Mouse (Mus musculus) forebrain, embryonic 16.5 days (tissue): ENCODE measurements around the gene Cdc7. TPM values are rescaled to one million over a fixed set of nuclear protein-coding genes. Genes with fewer than 3 reads are reported as not detected.

Experiments
- ATAC-seq: fragments of 200-750 bp; cut with Nextera tagmentation; 2 replicates; pipeline ENCODE4 v1.8.0; 2017; ENCODE audit warnings: mild to moderate bottlenecking, moderate library complexity
- H3K27ac ChIP-seq: fragments of 300-500 bp; sonication (generic); 2 replicates; pipeline ENCODE4 v1.5.1; 2014; ENCODE audit warnings: low read length, control low read depth
- H3K27me3 ChIP-seq: fragments of 300-500 bp; sonication (generic); replicated peaks from 2 replicates; pipeline ENCODE4 v1.6.1; 2014; ENCODE audit warnings: low read length; ENCODE audit not compliant: control insufficient read depth, insufficient read depth
- H3K36me3 ChIP-seq: fragments of 300-500 bp; sonication (generic); 2 replicates; pipeline ENCODE4 v1.6.1; 2014; ENCODE audit not compliant: control insufficient read depth, insufficient read depth
- H3K4me1 ChIP-seq: fragments of 300-500 bp; sonication (generic); replicated peaks from 2 replicates; pipeline ENCODE4 v1.6.1; 2014; ENCODE audit warnings: low read length; ENCODE audit not compliant: control insufficient read depth, insufficient read depth
- H3K4me2 ChIP-seq: fragments of 300-500 bp; sonication (generic); 2 replicates; pipeline ENCODE4 v1.6.1; 2014; ENCODE audit warnings: mild to moderate bottlenecking, low read length, control low read depth
- H3K4me3 ChIP-seq: fragments of 300-500 bp; sonication (generic); replicated peaks from 2 replicates; pipeline ENCODE4 v1.5.1; 2014; ENCODE audit warnings: mild to moderate bottlenecking, low read length, control low read depth
- H3K9ac ChIP-seq: fragments of 300-500 bp; sonication (generic); replicated peaks from 2 replicates; pipeline ENCODE4 v1.6.1; 2014; ENCODE audit warnings: low read depth, low read length, control low read depth
- H3K9me3 ChIP-seq: fragments of 300-500 bp; sonication (generic); 2 replicates; pipeline ENCODE4 v1.6.1; 2016; ENCODE audit warnings: low read length; ENCODE audit not compliant: control insufficient read depth
- WGBS: fragments of 180-500 bp; shearing (Covaris S2); extraction: QIAGEN DNeasy Blood & Tissue Kit; methylation state at CpG from one replicate; pipeline ENCODE4 v1.1.7; 2014; 5-methylcytosine and 5-hydroxymethylcytosine counted together
- polyA plus RNA-seq: library from polyadenylated mRNA; unstranded; fragments of >200 nt; fragmentation: Nextera tagmentation; extraction: Ambion mirVana; gene quantifications from 2 replicates; pipeline ENCODE4 v1.2.1, GENCODE M21; 2015

Cdc7 gene
- polyA plus RNA-seq, 1 experiment from 2014 or later = 50.5 TPM

GRCm38 (mm10) chr5:107009721-107010120, 45.6 kb downstream of the Cdc7 start:
- H3K27ac ChIP-seq = no peak overlapping the region
- WGBS = 97% methylated on average over 3 of the region's 3 CpGs
- no peak overlapping the region for H3K4me3 ChIP-seq
- H3K4me1 ChIP-seq = no peaks in the 10 kb centered on the region
- no peak overlapping the region for H3K9ac ChIP-seq
- ATAC-seq = no peak
- no peak overlapping the region for H3K4me2 ChIP-seq
- peaks cover 3% of the 10 kb centered on the region; the same call in 1 of the 2 replicates for H3K9me3 ChIP-seq
- H3K27me3 ChIP-seq = no peaks in the 10 kb centered on the region
- no peaks in the 10 kb centered on the region for H3K36me3 ChIP-seq

- 84% methylated on average over 3 of the region's 3 CpGs for WGBS
- H3K4me2 ChIP-seq = no peak overlapping the region
- H3K9me3 ChIP-seq = peaks cover 3% of the 10 kb centered on the region; the same call in 1 of the 2 replicates
- no peak overlapping the region for H3K4me3 ChIP-seq
- no peak overlapping the region for H3K9ac ChIP-seq
- no peak for ATAC-seq
- no peaks in the 10 kb centered on the region for H3K27me3 ChIP-seq
- no peak overlapping the region for H3K27ac ChIP-seq
- no peaks in the 10 kb centered on the region for H3K36me3 ChIP-seq
- no peaks in the 10 kb centered on the region for H3K4me1 ChIP-seq
Observed at GRCm38 (mm10) chr5:107010300-107010699, 46.2 kb downstream of the Cdc7 start.

- Histone ChIP-seq H3K4me1 (no peaks in the 10 kb centered on the region), H3K27me3 (no peaks in the 10 kb centered on the region), H3K9me3 (no peaks in the 10 kb centered on the region), H3K36me3 (no peaks in the 10 kb centered on the region), H3K4me2 (no peak overlapping the region), H3K9ac (no peak overlapping the region), H3K27ac (no peak overlapping the region), H3K4me3 (no peak overlapping the region)
- no peak for ATAC-seq
- WGBS = 60% methylated on average over 7 of the region's 7 CpGs
Observed at GRCm38 (mm10) chr5:107011316-107012029, 47.4 kb downstream of the Cdc7 start.

GRCm38 (mm10) chr5:107012030-107012715, 48.1 kb downstream of the Cdc7 start:
- no peaks in the 10 kb centered on the region for H3K9me3 ChIP-seq
- no peaks in the 10 kb centered on the region for H3K27me3 ChIP-seq
- no peak overlapping the region for H3K9ac ChIP-seq
- no peaks in the 10 kb centered on the region for H3K4me1 ChIP-seq
- 47% methylated on average over 11 of the region's 11 CpGs for WGBS
- no peak overlapping the region for H3K27ac ChIP-seq
- no peak for ATAC-seq
- H3K36me3 ChIP-seq = no peaks in the 10 kb centered on the region
- H3K4me3 ChIP-seq = no peak overlapping the region
- no peak overlapping the region for H3K4me2 ChIP-seq

- no peak overlapping the region for H3K9ac ChIP-seq
- no peaks in the 10 kb centered on the region for H3K4me1 ChIP-seq
- no peak for ATAC-seq
- H3K27me3 ChIP-seq = no peaks in the 10 kb centered on the region
- no peak overlapping the region for H3K27ac ChIP-seq
- no peak overlapping the region for H3K4me2 ChIP-seq
- WGBS = 66% methylated on average over 2 of the region's 2 CpGs
- H3K9me3 ChIP-seq = no peaks in the 10 kb centered on the region
- no peaks in the 10 kb centered on the region for H3K36me3 ChIP-seq
- H3K4me3 ChIP-seq = no peak overlapping the region
Observed at GRCm38 (mm10) chr5:107013393-107013792, 49.3 kb downstream of the Cdc7 start.

- Histone ChIP-seq H3K4me1 (no peaks in the 10 kb centered on the region), H3K4me3 (no peak overlapping the region), H3K9ac (no peak overlapping the region), H3K4me2 (no peak overlapping the region), H3K36me3 (no peaks in the 10 kb centered on the region), H3K27ac (no peak overlapping the region), H3K9me3 (no peaks in the 10 kb centered on the region), H3K27me3 (no peaks in the 10 kb centered on the region)
- no peak for ATAC-seq
- WGBS = 89% methylated on average over 7 of the region's 7 CpGs
Observed at GRCm38 (mm10) chr5:107014146-107014545, 50.0 kb downstream of the Cdc7 start.

- Histone ChIP-seq H3K27ac (no peak overlapping the region), H3K4me1 (no peaks in the 10 kb centered on the region), H3K4me2 (no peak overlapping the region), H3K27me3 (no peaks in the 10 kb centered on the region), H3K9ac (no peak overlapping the region), H3K36me3 (no peaks in the 10 kb centered on the region), H3K4me3 (no peak overlapping the region), H3K9me3 (no peaks in the 10 kb centered on the region)
- ATAC-seq = no peak
- 82% methylated on average over 2 of the region's 2 CpGs for WGBS
Observed at GRCm38 (mm10) chr5:107015046-107015421, 50.9 kb downstream of the Cdc7 start.

- no peaks in the 10 kb centered on the region for H3K27me3 ChIP-seq
- no peak overlapping the region for H3K4me2 ChIP-seq
- H3K4me3 ChIP-seq = no peak overlapping the region
- no peak for ATAC-seq
- 34% methylated on average over 10 of the region's 10 CpGs for WGBS
- H3K4me1 ChIP-seq = no peaks in the 10 kb centered on the region
- no peak overlapping the region for H3K27ac ChIP-seq
- no peaks in the 10 kb centered on the region for H3K36me3 ChIP-seq
- no peaks in the 10 kb centered on the region for H3K9me3 ChIP-seq
- H3K9ac ChIP-seq = no peak overlapping the region
Observed at GRCm38 (mm10) chr5:107015422-107016081, 51.4 kb downstream of the Cdc7 start.

- H3K27ac ChIP-seq = no peak overlapping the region
- H3K4me2 ChIP-seq = no peak overlapping the region
- H3K27me3 ChIP-seq = no peaks in the 10 kb centered on the region
- no peaks in the 10 kb centered on the region for H3K4me1 ChIP-seq
- no peak for ATAC-seq
- no peak overlapping the region for H3K4me3 ChIP-seq
- no peak overlapping the region for H3K9ac ChIP-seq
- H3K36me3 ChIP-seq = no peaks in the 10 kb centered on the region
- WGBS = 65% methylated on average over 4 of the region's 4 CpGs
- no peaks in the 10 kb centered on the region for H3K9me3 ChIP-seq
Observed at GRCm38 (mm10) chr5:107016538-107016937, 52.4 kb downstream of the Cdc7 start.
